Mouse (Mus musculus) myocyte (in vitro differentiated cells): ENCODE results near the gene St3gal6. TPM values are rescaled to one million over a fixed set of nuclear protein-coding genes. Genes with fewer than 3 reads are reported as not detected.

Experiments
- H3K27me3 ChIP-seq: one replicate; pipeline ENCODE4 v1.6.1; 2011; ENCODE audit not compliant: control insufficient read depth, insufficient read depth, insufficient read length
- H3K36me3 ChIP-seq: one replicate; pipeline ENCODE4 v1.6.1; 2011; ENCODE audit not compliant: control insufficient read depth, insufficient read depth
- H3K4me2 ChIP-seq: one replicate; pipeline ENCODE4 v1.6.1; 2011; ENCODE audit warnings: low read depth, control low read depth
- H3K4me3 ChIP-seq: one replicate; pipeline ENCODE4 v1.5.1; 2011; ENCODE audit warnings: mild to moderate bottlenecking, control low read depth, moderate library complexity
- H3K79me2 ChIP-seq: one replicate; pipeline ENCODE4 v1.6.1; 2011; ENCODE audit not compliant: control insufficient read depth, insufficient read depth
- H3ac ChIP-seq: one replicate; pipeline ENCODE4 v1.6.1; 2011; ENCODE audit not compliant: control insufficient read depth, insufficient read length
- CEBPB ChIP-seq: IDR thresholded peaks from 2 replicates; pipeline ENCODE4 v1.6.1; 2011; ENCODE audit warnings: mild to moderate bottlenecking, moderate library complexity; ENCODE audit not compliant: poor library complexity, insufficient read depth, severe bottlenecking
- E2F4 ChIP-seq: IDR thresholded peaks from one replicate; pipeline ENCODE4 v1.6.1; 2011; ENCODE audit warnings: mild to moderate bottlenecking, control low read depth, moderate library complexity; ENCODE audit not compliant: insufficient read depth
- MAX ChIP-seq: IDR thresholded peaks from one replicate; pipeline ENCODE4 v1.6.1; 2011; ENCODE audit warnings: low read depth, mild to moderate bottlenecking, control low read depth
- MYOD1 ChIP-seq, 3 experiments: IDR thresholded peaks; one replicate each; pipeline ENCODE4 v1.6.1; 2011; ENCODE audit warnings: control low read depth in 2 of 3, low read depth in 2 of 3, mild to moderate bottlenecking in 2 of 3, moderate library complexity in 1 of 3; ENCODE audit not compliant: insufficient read length in 2 of 3, control insufficient read depth in 1 of 3
- MYOG ChIP-seq, 3 experiments: IDR thresholded peaks; one replicate each; pipeline ENCODE4 v1.6.1; 2011; ENCODE audit warnings: control low read depth in 2 of 3, low read depth in 2 of 3, mild to moderate bottlenecking in 2 of 3; ENCODE audit not compliant: insufficient read length in 2 of 3, control insufficient read depth in 1 of 3, insufficient read depth in 1 of 3
- POLR2A ChIP-seq: IDR thresholded peaks from one replicate; pipeline ENCODE4 v1.6.1; 2011; ENCODE audit warnings: low read depth, mild to moderate bottlenecking, control low read depth, moderate library complexity; ENCODE audit not compliant: insufficient read length
- POLR2AphosphoS2 ChIP-seq: IDR thresholded peaks from one replicate; pipeline ENCODE4 v1.6.1; 2011; ENCODE audit warnings: low read depth, control low read depth; ENCODE audit not compliant: insufficient read length
- REST ChIP-seq: IDR thresholded peaks from one replicate; pipeline ENCODE4 v1.6.1; 2011; ENCODE audit warnings: mild to moderate bottlenecking, control low read depth, moderate library complexity; ENCODE audit not compliant: insufficient read depth, insufficient read length
- SRF ChIP-seq: IDR thresholded peaks from one replicate; pipeline ENCODE4 v1.6.1; 2011; ENCODE audit warnings: low read depth; ENCODE audit not compliant: control insufficient read depth, insufficient read length
- TCF12 ChIP-seq: IDR thresholded peaks from one replicate; pipeline ENCODE4 v1.6.1; 2011; ENCODE audit warnings: mild to moderate bottlenecking, control low read depth; ENCODE audit not compliant: poor library complexity, insufficient read depth, severe bottlenecking
- TCF3 ChIP-seq: IDR thresholded peaks from one replicate; pipeline ENCODE4 v1.6.1; 2011; ENCODE audit warnings: low read depth, control low read depth; ENCODE audit not compliant: insufficient read length
- USF1 ChIP-seq: IDR thresholded peaks from one replicate; pipeline ENCODE4 v1.6.1; 2011; ENCODE audit warnings: low read depth, mild to moderate bottlenecking, control low read depth, moderate library complexity
- polyA plus RNA-seq: library from polyadenylated mRNA; unstranded; fragments of >200 nt; fragmentation: generic; extraction: Trizol; gene quantifications from one replicate; pipeline ENCODE4 v1.2.1, GENCODE M21; 2012; ENCODE audit warnings: missing spikeins

Gene St3gal6
- polyA plus RNA-seq, 1 experiment = 0.18 TPM

GRCm38 (mm10) chr16:58432384-58432783, 91.7 kb downstream of the St3gal6 start:
- no peak overlapping the region for H3ac ChIP-seq
- peaks cover 30% of the 10 kb centered on the region for H3K36me3 ChIP-seq
- no peak overlapping the region for H3K4me2 ChIP-seq
- H3K27me3 ChIP-seq = no peaks in the 10 kb centered on the region
- H3K79me2 ChIP-seq = peaks cover 57% of the 10 kb centered on the region
- H3K4me3 ChIP-seq = no peak overlapping the region
- TF ChIP-seq MYOD1 (IDR thresholded peaks at IDR 0.05; ENCODE audit: control insufficient read depth in 1 of 3, insufficient read length in 2 of 3, low read depth in 2 of 3) (no peak), MYOG (IDR thresholded peaks at IDR 0.05; ENCODE audit: control insufficient read depth in 1 of 3, insufficient read depth in 1 of 3, insufficient read length in 2 of 3, low read depth in 2 of 3) (no peak), MAX (no peak), TCF3 (no peak), POLR2A (no peak), CEBPB (peak; percentile 66; the same call in 1 of the 2 replicates), E2F4 (no peak)

DNA sequence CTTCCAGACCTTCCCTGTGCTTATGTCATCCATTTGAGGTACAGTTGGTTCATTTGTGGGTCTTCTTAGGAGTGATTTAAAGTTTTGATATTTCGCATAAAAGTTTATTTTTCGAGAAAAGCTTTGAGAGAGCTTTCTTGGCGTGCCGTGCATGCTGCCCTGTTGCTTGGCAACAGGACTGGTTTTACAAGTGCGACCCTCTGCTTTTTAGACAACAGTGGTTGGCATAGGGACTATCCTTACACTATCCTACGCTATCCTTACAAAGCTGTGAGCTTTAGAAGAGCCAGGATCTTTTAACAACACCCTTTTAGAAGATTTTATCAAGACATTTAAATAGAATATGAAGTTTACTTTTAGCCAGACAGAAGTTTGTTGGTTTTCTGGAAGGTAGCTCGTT, 93.8 kb downstream of the St3gal6 start:
- TF ChIP-seq E2F4 (no peak), POLR2A (no peak), SRF (no peak), USF1 (no peak), REST (no peak), TCF3 (no peak), CEBPB (no peak), POLR2AphosphoS2 (no peak), MYOG (IDR thresholded peaks at IDR 0.05; ENCODE audit: control insufficient read depth in 1 of 3, insufficient read depth in 1 of 3, insufficient read length in 2 of 3, low read depth in 2 of 3) (no peak), MYOD1 (IDR thresholded peaks at IDR 0.05; ENCODE audit: control insufficient read depth in 1 of 3, insufficient read length in 2 of 3, low read depth in 2 of 3) (no peak), MAX (no peak), TCF12 (no peak)
- no peak overlapping the region for H3ac ChIP-seq
- peaks cover 70% of the 10 kb centered on the region for H3K79me2 ChIP-seq
- H3K27me3 ChIP-seq = no peaks in the 10 kb centered on the region
- no peak overlapping the region for H3K4me3 ChIP-seq
- no peak overlapping the region for H3K4me2 ChIP-seq
- H3K36me3 ChIP-seq = peaks cover 19% of the 10 kb centered on the region

DNA sequence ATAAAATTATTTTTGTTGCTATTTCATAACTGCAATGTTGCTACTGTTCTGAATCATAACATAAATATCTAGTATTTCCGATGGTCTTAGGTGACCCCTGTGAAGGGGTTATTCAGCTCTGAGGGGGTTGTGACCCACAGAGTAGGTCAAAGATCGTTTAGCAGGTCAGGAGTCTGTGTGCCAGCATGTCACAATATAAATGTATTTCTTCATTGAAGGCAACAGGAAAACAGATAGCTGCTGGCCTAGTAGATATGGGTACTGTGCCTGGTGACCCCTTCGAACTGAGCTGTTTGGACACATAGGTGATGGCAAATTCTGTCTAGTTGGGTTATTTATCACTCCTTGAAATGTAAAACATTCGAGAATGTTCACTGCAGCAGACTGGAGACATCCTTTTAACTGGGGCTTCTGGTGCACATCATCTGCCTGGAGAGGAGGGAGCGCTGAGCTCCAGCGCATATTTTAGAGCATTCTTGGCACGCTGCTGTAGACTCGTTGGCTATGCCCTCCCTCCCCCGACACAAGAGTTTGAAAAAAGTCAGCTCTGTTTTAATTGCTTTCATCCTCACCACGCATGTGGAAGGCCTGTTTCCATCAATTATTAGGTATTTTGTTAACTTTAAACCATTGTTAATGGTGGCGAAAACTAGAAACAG, 102.2 kb downstream of the St3gal6 start:
- Histone ChIP-seq H3K27me3 (no peaks in the 10 kb centered on the region), H3K36me3 (peaks cover 10% of the 10 kb centered on the region), H3K4me2 (no peak overlapping the region), H3K4me3 (no peak overlapping the region), H3ac (no peak overlapping the region), H3K79me2 (peaks cover 82% of the 10 kb centered on the region)
- no peak for TF ChIP-seq POLR2A
- TF ChIP-seq E2F4 = no peak
- no peak for TF ChIP-seq MYOG (IDR thresholded peaks at IDR 0.05; ENCODE audit: control insufficient read depth in 1 of 3, insufficient read depth in 1 of 3, insufficient read length in 2 of 3, low read depth in 2 of 3)
- no peak for TF ChIP-seq USF1
- TF ChIP-seq SRF = no peak
- no peak for TF ChIP-seq REST
- no peak for TF ChIP-seq POLR2AphosphoS2
- TF ChIP-seq CEBPB = no peak
- no peak for TF ChIP-seq TCF12
- TF ChIP-seq TCF3 = no peak

Other genes with a start within 250 kb of the St3gal6 start
- 10.4 TPM for gene Dcbld2, start 115.8 kb downstream of the St3gal6 start, polyA plus RNA-seq
- gene Gm813, start 92.7 kb upstream of the St3gal6 start, polyA plus RNA-seq = not detected
- gene E330017A01Rik, start 114.5 kb upstream of the St3gal6 start, polyA plus RNA-seq = not detected
- 20.0 TPM for gene Cpox, start 146.0 kb upstream of the St3gal6 start, polyA plus RNA-seq
- not detected for gene Gpr15, start 194.8 kb upstream of the St3gal6 start, polyA plus RNA-seq
- gene Cldnd1, start 203.7 kb upstream of the St3gal6 start, polyA plus RNA-seq = 68.1 TPM
- gene Olfr172, start 238.9 kb upstream of the St3gal6 start, polyA plus RNA-seq = not detected